Mouse (Mus musculus) urinary bladder, adult 18-20 months (tissue): ENCODE data around the gene Kifc3.

Experiments
- DNase-seq, 2 experiments: peaks; one replicate each; pipeline ENCODE4 v3.0.0; 2022; ENCODE audit warnings: low spot score in 2 of 2, mixed read lengths in 2 of 2

Kifc3 gene

GRCm38 (mm10) chr8:95156108-95156507, 46.5 kb downstream of the Kifc3 start:
- DNase-seq, result no peak

- no peak for DNase-seq
Observed at GRCm38 (mm10) chr8:95155361-95155760, 47.3 kb downstream of the Kifc3 start.

GRCm38 (mm10) chr8:95154654-95155053, 48.0 kb downstream of the Kifc3 start:
- peak in 1 of 2 experiments; percentile 53 for DNase-seq

GRCm38 (mm10) chr8:95154056-95154455, 48.6 kb downstream of the Kifc3 start:
- no peak for DNase-seq

GRCm38 (mm10) chr8:95150608-95151007, 52.0 kb downstream of the Kifc3 start:
- DNase-seq, result no peak

- DNase-seq, result no peak
Observed at GRCm38 (mm10) chr8:95149426-95149825, 53.2 kb downstream of the Kifc3 start.

GRCm38 (mm10) chr8:95146846-95147245, 55.8 kb downstream of the Kifc3 start:
- DNase-seq, result no peak

- DNase-seq, result no peak
Observed at GRCm38 (mm10) chr8:95146044-95146745, 56.4 kb downstream of the Kifc3 start.

GRCm38 (mm10) chr8:95144631-95145015, 58.0 kb downstream of the Kifc3 start:
- DNase-seq, result no peak

- DNase-seq, result no peak
Observed at GRCm38 (mm10) chr8:95143805-95144630, 58.6 kb downstream of the Kifc3 start.

- no peak for DNase-seq
Observed at GRCm38 (mm10) chr8:95142985-95143804, 59.4 kb downstream of the Kifc3 start.

- peak; percentile 41 to 64 for DNase-seq
Observed at GRCm38 (mm10) chr8:95142075-95142831, 60.4 kb downstream of the Kifc3 start.

GRCm38 (mm10) chr8:95141469-95142074, 61.0 kb downstream of the Kifc3 start:
- no peak for DNase-seq

- no peak for DNase-seq
Observed at GRCm38 (mm10) chr8:95141026-95141425, 61.6 kb downstream of the Kifc3 start.

- DNase-seq, result no peak
Observed at GRCm38 (mm10) chr8:95140555-95140954, 62.1 kb downstream of the Kifc3 start.

GRCm38 (mm10) chr8:95139051-95139365, 63.6 kb downstream of the Kifc3 start:
- DNase-seq, result no peak

GRCm38 (mm10) chr8:95138341-95139050, 64.1 kb downstream of the Kifc3 start:
- DNase-seq, result no peak

- DNase-seq, result peak; percentile 64 to 65
Observed at GRCm38 (mm10) chr8:95137641-95138098, 64.9 kb downstream of the Kifc3 start.

- no peak for DNase-seq
Observed at GRCm38 (mm10) chr8:95137201-95137600, 65.4 kb downstream of the Kifc3 start.

GRCm38 (mm10) chr8:95136218-95136617, 66.4 kb downstream of the Kifc3 start:
- no peak for DNase-seq
